Mouse (Mus musculus) layer of hippocampus, adult 18-20 months (tissue): Measurements from ENCODE around the gene Ell2. TPM values are rescaled to one million over a fixed set of nuclear protein-coding genes. Genes with fewer than 3 reads are reported as not detected.

ENCODE experiments used
- DNase-seq, 2 experiments: peaks; one replicate each; pipeline ENCODE4 v3.0.0; 2022; ENCODE audit warnings: low spot score in 2 of 2
- total RNA-seq, 2 experiments: library from RNA; stranded (reverse); gene quantifications; 2 replicates each; pipeline ENCODE4 v1.2.3; 2021

The Ell2 gene
- total RNA-seq, 2 experiments from 2014 or later, result 31.5 to 34.6 TPM

DNA sequence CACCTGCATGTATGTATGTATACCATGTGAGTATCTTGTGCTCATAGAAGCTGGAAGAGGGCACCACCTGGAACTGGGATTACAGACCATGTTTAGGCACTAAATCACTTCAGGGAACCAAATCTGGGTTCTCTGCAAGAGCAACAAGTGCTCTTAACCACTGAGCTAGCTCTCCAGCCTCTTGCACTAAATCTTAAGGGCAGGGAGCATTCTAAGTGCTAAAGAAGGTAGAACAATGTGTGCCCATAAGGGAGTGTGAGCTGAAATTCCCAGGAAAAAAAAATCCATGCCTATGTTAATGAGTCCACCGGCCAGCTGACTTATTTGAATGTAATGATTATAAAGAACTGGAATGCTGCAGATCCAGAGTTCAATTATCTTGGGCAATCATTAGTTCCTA lies 101.4 kb downstream of the Ell2 start:
- no peak for DNase-seq

- DNase-seq, result no peak
Observed at GRCm38 (mm10) chr13:75809957-75810356, 103.4 kb downstream of the Ell2 start.

DNA sequence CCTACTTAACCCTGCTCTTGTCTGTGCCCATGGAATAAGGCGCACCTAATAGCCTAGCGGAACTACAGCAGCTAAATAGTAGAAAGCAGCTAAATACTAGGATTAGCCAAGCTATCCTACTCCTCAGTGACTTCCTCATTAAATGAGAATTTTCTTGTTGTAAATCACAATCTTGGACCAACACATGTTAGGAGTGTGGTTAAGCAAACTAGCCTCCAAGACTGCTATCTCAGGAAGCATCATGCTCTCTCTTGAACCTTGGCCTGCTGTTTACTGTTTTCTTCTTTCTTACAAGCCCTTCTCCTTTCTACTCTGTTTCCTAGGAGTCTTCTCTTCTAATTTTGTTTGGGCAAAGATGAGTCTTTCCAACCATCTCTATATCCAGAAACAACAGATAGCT lies 110.6 kb downstream of the Ell2 start:
- DNase-seq, result no peak

- no peak for DNase-seq
Observed at GRCm38 (mm10) chr13:75818486-75818885, 111.9 kb downstream of the Ell2 start.

DNA sequence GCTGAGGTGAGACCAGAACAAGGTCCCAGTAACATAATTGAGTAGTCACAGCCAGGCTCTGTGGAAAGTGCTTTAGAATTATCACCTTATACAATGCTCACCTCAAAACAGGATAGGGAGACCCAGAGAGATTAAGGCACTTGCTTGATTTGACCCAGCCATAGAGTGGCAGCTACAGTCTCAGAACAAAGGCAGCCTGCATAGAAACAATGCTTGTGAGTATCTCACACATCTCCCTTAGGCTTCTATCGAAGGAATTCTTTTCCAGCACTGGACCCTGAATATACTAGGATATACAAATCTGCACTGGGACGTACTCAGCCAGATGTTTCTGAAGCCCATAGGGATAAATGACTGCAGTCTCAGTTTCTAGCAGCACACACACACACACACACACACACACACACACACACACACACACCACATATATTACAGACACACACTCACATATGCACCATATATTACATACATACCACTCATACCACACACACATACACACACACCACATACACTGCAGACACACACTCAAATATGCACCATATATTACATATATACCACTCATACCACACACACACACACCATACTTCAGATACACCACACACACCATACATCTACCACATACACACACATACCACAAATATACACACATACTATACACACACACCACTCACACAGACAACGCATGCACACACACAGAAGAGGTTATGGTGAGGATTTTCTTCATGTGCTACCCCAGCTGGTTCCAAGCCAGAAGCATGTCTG lies 112.6 kb downstream of the Ell2 start:
- DNase-seq, result no peak

DNA sequence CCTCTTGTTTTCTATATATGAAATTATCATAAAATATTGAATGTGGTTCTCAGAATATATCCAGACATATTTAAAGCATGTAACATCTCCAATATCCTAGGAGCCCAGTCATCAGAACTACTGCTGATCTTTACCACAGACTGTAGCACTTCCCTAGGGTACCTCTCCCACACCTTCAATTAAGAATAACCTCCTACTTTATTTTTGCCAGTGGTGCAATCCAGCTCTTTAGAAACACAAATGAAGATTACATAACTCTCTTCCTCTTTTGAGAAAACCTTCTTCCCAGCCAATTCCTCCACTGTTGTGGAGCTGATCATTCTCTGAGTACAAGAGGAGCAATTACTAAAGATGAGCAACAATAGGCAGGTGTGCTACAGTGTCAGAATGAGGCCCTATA lies 113.3 kb downstream of the Ell2 start:
- no peak for DNase-seq

Other genes starting within 250 kb of the Ell2 start
- 10 to 100 TPM; 42.9 to 43.3 TPM for gene Glrx, start 133.1 kb downstream of the Ell2 start, total RNA-seq
- gene Rhobtb3, start 237.2 kb downstream of the Ell2 start, total RNA-seq, result 10 to 100 TPM; 15.0 to 15.9 TPM